Mouse (Mus musculus) liver, postnatal 0 days (tissue): ENCODE data around the gene Gpn2.

ENCODE experiments used
- CTCF ChIP-seq: sonication (generic); IDR thresholded peaks from 2 replicates; pipeline ENCODE4 v1.5.1; 2016; ENCODE audit warnings: antibody characterized with exemption, low read depth
- EP300 ChIP-seq: IDR thresholded peaks from 2 replicates; pipeline ENCODE4 v1.6.1; 2016; ENCODE audit warnings: antibody characterized with exemption, low read depth, mild to moderate bottlenecking

GRCm38 (mm10) chr4:133631769-133632411 is 47.7 kb downstream of the Gpn2 start:
- no peak for TF ChIP-seq CTCF
- TF ChIP-seq EP300 = no peak
